Mouse (Mus musculus) right cerebral cortex, postnatal 25 days (tissue): ENCODE data around the gene Arhgef3.

ENCODE experiments used
- DNase-seq: peaks from one replicate; pipeline ENCODE4 v3.0.0; 2022

The Arhgef3 gene

DNA sequence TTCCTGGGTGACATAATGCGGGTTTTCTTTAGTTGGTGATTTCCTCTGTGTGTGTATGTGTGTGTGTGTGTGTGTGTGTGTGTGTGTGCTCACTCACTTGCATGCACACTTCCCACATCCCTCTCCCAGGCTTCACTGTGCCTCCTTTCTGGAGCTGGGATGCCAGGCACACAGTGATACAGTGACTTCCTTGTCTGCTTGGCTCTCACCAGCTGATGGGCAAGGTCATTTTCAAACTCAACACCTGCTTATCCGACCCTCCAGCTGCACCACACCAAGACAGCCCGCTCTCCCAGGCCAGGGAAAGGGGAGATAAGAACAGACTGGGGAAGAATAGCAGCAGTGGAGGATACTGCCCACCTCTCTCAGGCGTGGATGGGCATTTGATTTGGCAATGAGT is 52.5 kb downstream of the Arhgef3 start:
- no peak for DNase-seq

DNA sequence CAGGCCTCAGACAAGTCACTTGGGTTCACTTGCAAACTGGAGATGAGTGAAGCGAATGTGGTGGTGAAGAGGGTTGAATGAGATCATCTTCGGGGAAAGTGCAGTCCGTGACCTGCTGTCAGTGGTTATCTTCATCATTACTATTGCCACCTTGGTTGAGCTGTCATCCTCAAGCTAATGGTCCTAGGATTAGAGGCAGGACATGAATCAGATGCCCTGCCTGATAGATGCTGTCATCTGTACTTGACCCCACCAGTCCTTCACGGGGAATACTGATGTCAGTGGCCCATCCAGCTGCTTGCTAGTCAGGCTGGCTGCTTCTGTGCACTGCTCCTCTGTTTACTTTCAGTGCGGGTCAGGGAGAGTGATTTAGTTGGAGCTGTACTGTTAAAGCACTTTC is 53.7 kb downstream of the Arhgef3 start:
- DNase-seq: no peak

DNA sequence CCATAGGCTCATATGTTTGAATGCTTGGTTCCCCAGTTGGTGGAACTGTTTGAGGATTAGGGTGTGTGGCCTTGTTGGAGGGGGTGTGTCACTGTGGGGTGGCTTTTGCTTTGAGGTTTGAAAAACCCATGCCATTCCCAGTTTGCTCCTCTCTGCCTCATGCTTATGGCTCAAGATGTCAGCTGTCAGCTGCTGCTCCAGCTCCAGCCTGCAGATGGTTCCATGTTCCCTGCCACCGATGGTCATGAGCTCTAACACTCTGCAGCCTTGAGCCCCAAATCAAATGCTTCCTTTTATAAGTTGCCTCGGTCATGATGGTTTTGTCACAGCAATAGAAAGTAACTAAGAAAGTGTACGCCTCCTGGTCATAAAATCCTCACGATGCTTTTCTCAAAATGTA is 54.6 kb downstream of the Arhgef3 start:
- DNase-seq: no peak

DNA sequence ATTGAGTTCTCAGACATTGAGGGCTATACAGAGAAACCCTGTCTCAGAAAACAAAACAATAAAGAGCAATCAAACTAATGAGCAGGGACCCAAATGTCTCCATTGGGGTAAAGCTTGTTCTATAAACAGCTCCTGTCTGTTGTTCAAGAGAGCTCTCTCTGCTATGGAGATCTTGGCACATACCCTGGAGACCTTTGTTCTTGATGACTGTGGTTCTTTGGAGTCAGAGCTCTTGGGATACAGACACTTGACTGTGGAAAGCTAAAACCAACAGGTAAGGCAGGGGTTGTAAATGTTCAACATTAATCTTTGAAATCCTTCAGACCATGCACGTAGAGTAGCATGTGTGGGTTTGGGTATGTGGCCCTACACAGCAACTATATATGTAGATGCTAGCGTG is 55.7 kb downstream of the Arhgef3 start:
- DNase-seq: no peak

DNA sequence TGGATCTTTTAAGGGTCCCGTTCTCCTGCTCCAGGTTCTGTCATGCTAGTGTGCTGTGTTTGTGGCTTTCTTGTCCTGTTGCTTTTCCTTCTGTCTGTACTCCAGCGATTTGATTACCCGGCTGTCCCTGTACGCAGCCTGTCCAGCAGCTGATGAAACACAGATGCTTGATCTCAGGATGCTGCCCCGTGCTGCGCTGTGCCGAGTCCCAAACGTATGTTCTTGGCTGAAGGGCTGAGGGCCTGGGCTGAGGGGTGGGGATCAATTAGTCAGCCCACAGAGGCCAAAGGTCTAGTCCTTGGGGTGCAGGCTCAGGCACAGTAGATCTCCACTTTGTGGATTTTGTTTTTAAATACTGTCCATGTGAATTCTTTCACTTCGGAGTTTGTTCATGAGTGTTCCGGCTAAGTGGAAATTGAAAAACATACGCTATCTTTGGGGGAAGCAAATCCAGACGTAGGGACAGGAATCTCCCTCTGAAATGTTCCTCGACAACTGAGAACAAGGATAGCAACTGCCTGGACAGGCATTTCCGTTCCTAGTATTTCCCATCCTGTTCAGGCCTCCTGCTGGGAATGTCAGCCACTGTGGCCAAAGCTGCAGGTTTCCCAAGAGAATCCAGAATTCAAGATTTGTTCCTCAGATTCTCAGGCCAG is 56.6 kb downstream of the Arhgef3 start:
- DNase-seq: no peak

DNA sequence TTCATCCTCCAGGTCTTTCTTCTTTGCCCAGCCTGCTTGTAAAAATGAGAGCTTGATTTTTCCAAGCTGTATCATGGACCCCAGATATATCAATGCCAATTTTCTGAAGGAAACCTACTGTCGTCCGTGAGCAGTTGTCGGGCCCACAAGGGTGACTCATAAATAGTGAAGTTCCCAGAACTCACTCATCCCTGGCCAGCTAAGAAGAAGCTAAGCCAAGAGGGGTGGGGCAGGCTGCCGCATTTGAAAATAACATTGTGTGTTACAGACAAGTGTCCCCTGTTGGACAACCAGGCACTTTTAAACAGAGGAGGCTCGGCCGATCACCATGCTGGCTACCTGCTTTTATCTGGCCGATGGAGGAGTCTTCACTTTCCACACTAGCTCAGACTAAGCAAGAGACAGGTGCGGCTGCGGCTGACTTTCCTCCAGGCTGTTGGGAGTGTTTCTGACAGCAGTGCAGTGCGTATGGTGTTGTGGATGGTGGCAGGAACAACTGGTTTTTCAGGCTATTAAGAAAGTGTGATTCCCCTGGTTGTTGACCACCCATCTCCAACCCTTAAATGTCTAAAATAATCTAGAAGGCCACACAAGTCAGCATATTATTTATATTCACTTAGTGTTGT is 58.6 kb downstream of the Arhgef3 start:
- no peak for DNase-seq

DNA sequence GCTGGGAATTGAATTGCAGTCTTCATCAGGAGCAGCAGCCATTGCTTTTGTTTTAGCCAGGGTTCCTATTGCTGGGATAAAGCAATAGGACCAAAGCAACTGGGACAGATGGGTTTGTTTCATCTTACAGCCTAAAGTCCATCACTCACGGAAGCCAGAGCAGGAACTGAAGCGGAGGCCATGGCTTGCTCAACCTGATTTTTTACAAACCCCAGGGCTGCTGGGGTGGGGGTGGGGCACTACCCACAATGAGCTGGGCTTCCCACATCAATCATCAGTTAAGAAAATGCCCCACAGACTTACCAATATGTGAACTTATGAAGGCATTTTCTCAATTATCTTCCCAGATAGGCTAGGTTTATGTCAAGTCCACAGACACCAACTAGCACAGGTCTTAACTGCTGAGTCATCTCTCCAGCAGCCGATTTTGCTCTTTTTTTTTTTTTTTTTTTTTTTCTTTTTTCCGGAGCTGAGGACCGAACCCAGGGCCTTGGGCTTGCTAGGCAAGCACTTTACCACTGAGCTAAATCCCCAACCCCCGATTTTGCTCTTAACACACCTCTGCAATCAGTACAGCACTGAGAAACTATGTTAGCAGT is 59.6 kb downstream of the Arhgef3 start:
- DNase-seq: no peak

DNA sequence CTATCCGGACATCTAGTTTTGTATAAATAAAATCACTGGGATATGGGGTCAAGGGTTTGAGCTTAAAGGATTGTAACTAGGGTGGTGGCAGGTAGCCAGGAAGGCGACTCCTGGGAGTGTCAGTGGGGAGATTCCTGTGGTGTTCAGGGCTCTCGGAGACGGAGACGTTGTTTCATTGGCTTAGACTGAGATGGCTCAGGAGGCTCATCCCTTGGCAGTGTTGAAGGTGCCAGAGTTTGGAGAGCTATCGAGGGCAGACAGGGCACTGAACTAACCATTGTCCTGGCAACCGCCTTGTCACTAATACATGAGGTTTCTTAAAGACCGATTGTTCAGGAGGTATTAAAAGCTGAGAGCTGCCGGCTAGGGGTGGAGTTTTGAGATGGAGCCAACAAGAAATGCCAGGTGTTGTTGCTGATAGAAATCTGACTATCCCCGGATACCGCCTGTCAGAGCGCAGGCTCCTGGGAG is 60.2 kb downstream of the Arhgef3 start:
- DNase-seq: no peak

DNA sequence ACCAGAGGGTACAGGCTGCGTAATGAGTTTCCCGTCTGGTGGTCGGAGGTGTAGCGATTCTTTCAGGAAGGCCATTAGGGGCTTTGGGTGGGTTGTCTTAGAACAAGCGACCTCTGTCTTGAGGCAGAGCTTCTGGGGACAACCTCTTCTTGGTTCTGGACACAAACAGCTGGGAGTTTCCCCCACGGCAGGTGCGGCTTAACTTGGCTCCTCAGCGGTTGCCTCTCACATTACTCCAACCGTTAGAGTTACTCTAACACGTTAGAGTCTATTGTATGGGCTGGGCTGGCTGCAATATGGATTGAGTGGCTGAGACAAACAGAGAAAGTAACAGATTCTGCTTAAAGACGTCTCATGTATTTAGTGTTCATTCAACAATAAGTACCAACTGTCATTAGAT is 60.6 kb downstream of the Arhgef3 start:
- no peak for DNase-seq

DNA sequence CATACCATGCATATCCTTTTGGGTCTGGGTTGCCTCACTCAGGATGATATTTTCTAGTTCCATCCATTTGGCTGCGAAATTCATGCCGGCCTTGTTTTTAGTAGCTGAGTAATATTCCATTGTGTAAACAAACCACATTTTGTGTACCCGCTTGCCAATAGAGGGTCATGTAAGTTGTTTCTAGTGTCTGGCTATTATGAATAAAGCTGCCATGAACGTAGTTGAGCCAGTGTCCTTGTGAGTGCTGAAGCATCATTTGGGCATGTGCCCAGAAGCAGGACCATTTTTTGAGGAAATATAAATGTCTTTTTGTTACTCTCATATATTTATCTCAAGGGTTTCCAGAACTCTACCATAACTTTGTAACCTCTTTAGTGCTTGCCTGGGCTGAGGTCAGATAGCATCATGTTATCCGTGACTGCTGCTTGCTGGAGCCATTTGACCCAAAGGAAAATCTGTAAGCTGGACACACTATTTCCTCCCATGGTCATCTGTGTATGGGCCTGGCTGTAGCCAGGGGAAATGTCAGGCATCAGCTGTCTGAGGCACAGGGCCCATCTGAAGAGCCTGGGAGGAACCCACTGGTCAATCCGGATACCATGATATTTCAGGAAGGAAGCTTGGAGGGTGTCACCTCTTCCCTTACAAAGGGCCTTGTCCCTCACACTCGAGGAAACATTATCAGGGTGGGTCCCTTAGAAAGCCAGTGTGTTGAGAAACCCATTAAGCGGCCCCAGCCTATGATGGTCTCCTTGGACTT is 63.3 kb downstream of the Arhgef3 start:
- no peak for DNase-seq

DNA sequence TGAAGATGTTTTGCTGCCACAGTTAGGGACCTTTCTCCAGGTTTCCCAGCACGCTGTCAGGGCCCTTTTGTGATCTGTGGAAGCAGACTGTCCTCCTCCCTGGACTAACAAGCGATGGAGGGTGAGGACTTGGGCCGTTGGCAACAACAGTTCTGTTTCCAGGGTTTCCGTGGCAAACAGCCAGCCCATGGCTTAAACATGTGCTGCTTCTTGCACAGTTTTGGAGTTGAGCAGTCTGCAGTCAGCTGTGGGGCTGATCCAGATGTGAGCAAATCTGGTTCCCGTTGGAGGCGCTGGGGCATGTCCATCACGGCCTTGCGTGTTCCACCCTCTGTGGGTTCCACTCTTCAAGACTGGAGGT is 63.8 kb downstream of the Arhgef3 start:
- DNase-seq: no peak

DNA sequence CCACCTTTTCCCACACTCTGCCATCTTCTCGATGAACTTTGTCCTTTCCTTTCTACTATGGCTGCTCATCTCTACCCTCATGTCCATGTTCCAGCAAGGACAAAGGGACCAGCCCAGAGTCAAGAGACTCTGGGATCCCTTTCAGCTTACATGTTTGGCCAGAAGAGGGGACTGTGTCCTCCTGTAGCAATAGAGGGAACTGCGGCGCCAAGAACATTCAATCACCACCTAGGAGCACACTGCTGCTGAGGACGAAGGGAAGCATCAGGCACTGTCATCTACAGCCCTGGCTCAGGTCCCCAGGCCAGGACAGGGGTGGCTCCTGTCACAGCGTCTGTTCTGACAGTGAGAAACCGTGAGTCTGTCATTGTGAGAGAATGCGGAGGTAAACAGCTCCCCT is 65.1 kb downstream of the Arhgef3 start:
- DNase-seq: no peak

DNA sequence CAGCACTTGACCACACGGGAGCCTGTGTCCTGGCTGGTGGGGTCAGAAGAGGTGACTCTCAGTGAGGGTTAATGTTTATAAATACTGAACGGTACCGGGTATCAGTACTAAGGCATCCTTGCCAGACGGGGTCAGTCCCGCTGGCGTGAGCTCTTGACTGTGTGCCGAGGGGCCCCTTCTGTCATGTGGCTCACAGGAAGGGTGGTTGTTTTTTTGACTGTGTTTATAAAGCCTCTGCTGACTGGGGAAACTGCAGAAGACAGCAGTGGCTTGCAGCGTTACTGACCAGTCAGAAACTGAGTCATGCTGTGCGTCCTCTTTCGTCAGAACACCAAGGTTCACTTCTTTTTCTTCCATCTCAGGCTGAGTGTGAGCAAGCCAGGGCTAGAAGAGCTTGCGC is 67.4 kb downstream of the Arhgef3 start:
- no peak for DNase-seq

DNA sequence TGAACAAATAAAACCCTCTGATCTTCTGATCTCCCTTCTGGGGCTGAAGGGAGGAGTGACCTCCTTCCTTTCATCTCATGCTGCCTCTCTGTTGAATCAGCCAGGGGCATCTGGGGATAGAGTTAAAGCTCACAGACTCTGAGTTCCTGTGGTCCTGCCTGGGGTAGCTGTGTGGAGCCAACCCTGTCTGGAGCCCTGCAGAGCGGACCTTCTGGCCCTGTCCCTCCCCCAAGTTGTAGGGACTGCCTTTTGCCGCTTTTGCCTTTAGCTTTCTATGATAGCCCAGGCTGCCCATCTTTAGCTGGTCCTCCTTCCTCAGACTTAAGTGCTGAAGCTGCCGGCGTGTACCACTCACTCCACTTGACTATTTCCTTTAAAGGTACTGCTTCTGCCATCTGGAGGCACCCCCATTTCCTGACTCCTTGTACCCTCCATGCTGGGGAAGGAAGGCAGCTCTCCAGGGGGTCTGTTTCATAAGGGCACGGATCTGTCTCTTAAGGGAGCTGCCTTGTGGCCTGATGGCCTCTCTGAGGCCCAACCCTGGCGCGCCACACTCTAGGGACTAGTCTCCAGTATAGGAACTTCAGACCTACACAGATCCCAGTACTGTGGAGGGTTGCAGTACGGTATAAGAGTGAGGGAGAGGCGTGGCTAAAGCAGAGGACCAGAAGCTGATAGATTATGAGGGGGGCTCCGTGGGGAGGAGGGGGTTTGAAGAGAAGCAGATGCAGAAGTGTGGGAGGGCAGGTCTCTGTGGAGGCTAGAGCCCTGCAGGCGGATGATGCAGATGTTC is 68.1 kb downstream of the Arhgef3 start:
- no peak for DNase-seq

DNA sequence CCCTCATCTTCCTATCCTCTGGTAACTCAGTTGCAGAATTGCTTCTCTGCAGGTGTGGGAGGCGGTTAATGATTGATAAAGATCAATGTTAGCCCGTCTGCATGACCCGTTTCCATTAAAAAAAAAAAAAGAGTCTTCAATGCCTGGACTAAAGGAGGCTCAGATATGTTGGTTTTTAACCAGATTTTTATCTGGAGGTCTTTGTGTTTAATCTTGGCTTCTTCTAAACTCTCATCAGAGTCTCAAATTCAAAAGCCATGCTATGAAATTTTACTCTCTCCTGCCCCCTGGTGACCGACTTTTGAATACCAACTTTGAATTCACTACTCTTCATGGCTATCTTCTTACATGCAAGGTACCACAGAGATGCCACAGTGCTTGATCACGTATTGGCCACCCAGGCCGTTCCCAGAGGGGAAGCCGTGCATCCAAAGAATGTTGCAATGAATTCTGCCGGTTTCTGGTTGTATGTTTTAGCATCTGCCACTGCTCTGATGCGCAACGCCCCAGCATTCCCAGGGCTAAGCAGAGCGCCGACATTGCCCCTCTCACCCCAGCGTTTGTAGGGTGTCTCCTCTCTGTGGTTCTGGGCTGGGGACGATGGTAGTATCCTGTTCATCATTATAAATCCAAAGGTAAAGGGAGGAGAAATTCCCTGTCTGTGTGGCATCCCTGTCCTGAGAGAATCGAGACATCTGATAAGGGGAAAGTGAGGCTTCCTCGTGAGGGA is 69.0 kb downstream of the Arhgef3 start:
- DNase-seq: peak; percentile 42

DNA sequence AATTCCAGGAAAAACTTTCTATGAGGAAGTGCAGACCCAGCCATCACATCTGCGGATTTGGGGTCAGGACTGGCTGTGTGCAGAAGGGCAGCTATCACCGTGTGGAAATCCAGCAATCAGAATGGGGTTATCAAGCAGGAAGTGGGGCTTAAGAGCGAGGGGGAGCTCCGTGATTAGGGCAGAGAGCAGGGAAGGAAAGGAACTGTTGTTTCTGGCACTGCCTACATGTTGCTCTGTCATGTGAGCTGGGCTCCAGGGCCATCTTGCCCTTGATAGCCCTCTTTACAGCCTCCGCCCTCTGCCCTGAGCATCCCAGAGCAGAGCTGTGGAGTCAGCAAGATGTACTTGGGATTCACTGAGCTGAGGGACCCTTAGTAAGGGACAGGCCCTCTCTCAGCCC is 71.2 kb downstream of the Arhgef3 start:
- no peak for DNase-seq

DNA sequence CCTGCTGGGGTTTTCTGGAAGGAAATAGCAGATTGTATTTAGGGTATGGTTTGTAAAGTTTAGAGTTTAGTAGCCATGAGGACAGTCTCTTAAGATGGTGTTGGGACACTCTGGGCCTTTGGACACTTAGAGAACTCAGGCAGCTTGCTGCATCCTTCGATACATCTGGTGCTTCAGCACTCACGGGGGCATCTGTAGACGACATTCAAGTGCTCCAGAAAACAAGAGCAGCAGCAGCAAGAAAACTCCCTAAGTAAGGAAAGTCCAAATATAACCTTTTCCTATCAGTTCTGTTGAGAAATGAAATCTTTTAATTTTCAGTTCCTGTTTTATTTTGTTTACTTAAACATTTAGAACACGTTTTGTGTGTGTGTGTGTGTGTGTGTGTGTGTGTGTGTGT is 71.9 kb downstream of the Arhgef3 start:
- no peak for DNase-seq

DNA sequence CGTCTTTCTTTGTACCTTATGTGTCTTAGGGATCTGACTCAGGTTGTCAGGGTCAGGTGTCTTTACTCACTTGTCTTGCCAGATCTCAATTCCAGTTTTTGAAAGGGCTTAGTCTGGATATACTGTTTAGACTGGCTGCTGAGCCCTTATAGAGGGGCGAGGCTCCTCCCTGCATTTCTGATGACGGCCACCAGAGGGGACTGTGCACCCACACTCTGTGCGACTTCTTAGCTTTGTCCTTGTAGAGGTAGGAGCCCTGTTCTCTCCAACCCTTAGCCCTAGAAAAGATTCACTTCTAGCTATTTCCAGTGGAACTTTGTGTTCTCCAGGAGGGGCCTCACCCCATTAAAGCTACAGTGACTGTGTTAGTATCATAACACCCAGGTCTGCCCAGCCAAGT is 72.3 kb downstream of the Arhgef3 start:
- peak; percentile 82 for DNase-seq

DNA sequence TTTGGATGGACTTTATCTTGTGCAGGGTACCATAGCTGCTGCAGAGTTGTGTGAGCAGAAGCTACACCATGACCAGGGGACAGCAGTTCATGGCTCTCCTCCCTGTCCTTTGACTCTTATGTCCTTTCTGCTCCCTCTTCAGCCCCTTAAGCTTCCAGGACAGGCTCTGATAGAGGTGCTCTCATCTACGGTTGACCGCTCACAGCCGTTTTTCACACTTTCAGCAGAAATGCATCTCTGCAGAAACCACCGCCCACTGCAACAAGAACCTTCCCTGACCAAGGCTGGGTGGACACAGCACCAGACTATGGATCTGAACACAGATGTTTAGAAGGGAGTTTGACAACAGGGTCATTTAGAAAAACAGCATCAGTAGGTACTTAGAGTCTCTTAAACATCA is 73.2 kb downstream of the Arhgef3 start:
- no peak for DNase-seq

DNA sequence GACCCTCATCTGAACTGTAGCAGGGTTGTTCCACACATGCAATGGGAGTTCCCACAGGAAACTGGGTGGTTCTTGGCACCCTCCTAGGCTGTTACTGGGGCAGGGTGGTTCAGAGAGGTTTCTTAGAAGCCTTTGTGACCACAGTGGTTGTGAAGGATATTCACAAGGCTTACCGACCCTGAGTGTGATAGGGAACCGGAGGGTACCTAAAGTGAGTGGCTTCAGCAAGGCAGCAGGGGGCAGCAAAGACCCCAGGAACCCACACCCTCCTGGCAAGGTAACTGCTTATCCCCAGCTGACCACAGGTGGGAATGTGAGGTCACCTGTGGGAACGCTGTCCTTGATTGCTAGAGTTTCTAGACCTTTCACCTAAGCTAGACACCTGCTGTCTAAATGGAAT is 77.8 kb downstream of the Arhgef3 start:
- DNase-seq: no peak

DNA sequence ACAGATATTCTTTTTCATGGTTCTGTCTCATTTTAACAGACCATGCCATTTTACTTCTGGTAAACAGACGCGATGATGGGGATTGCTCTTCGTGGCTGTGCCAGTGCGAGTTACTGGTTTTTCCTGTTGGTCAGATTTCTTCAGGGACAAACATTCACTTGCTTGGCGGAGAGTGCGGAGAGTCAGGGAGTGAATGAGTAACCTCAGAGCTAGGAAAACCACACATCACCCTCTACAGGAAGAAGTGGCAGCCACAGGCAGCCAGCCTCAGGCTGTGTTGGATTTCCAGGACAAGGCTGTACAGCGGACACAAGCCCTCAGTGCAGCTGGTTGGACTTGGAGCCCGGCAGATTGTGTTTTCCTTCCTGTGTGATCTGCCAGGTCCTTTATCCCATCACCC is 82.3 kb downstream of the Arhgef3 start:
- no peak for DNase-seq

DNA sequence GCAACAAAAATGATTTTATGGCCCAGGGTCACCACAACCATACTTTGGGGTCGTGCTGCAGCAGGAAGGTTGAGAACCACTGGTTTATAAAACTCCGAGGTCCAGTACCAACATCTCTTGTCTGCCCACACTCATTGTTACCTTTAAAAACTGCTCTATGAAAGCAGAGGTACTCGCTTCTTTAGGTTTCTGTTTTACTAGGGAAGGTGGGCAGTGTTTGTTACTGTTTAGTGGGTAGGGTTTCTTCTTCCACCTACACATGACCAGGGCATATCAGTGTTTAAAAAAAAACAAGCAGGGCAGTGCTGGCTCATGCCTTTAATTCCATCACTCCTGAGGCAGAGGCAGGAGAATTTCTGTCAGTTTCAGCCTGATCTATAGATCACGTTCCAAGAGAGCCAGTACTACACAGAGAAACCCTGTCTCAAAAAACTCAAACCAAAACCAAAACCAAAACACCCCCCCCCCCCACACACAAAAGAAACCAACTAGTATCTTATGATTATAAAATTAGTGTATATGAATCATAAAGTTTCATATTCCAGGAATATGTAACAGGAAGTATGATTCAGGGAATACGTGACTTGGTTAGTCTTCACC is 83.9 kb downstream of the Arhgef3 start:
- no peak for DNase-seq
